Mouse (Mus musculus) limb, embryonic 15.5 days (tissue): ENCODE data around the gene Orm3. TPM values are rescaled to one million over a fixed set of nuclear protein-coding genes. Genes with fewer than 3 reads are reported as not detected.

Source experiments
- ATAC-seq: fragments of 200-750 bp; cut with Nextera tagmentation; 2 replicates; pipeline ENCODE4 v1.8.0; 2017; ENCODE audit warnings: low read depth, moderate TSS enrichment; ENCODE audit not compliant: insufficient number of reproducible peaks, low FRiP score, low TSS enrichment
- H3K27ac ChIP-seq: fragments of 300-500 bp; sonication (generic); 2 replicates; pipeline ENCODE4 v1.5.1; 2015; ENCODE audit warnings: moderate library complexity, mild to moderate bottlenecking, inconsistent platforms
- H3K27me3 ChIP-seq: fragments of 300-500 bp; sonication (generic); 2 replicates; pipeline ENCODE4 v1.6.1; 2015; ENCODE audit warnings: inconsistent platforms
- H3K36me3 ChIP-seq: fragments of 300-500 bp; sonication (generic); 2 replicates; pipeline ENCODE4 v1.6.1; 2015; ENCODE audit warnings: inconsistent platforms
- H3K4me1 ChIP-seq: fragments of 300-500 bp; sonication (generic); 2 replicates; pipeline ENCODE4 v1.6.1; 2015; ENCODE audit warnings: inconsistent platforms
- H3K4me2 ChIP-seq: fragments of 300-500 bp; sonication (generic); 2 replicates; pipeline ENCODE4 v1.6.1; 2015; ENCODE audit warnings: mild to moderate bottlenecking, inconsistent platforms
- H3K4me3 ChIP-seq: fragments of 300-500 bp; sonication (generic); 2 replicates; pipeline ENCODE4 v1.5.1; 2015; ENCODE audit warnings: mild to moderate bottlenecking, inconsistent platforms
- H3K9ac ChIP-seq: fragments of 300-500 bp; sonication (generic); 2 replicates; pipeline ENCODE4 v1.6.1; 2015; ENCODE audit warnings: inconsistent platforms
- H3K9me3 ChIP-seq: fragments of 300-500 bp; sonication (generic); 2 replicates; pipeline ENCODE4 v1.6.1; 2016; ENCODE audit warnings: inconsistent platforms
- WGBS: fragments of 180-500 bp; shearing (Covaris S2); methylation state at CpG from one replicate; pipeline ENCODE4 v1.1.7; 2015; 5-methylcytosine and 5-hydroxymethylcytosine counted together
- polyA plus RNA-seq: library from polyadenylated mRNA; unstranded; fragments of >200 nt; fragmentation: Nextera tagmentation; extraction: Ambion mirVana; gene quantifications from 2 replicates; pipeline ENCODE4 v1.2.1, GENCODE M21; 2015

Gene Orm3
- polyA plus RNA-seq, 1 experiment from 2014 or later = not detected

DNA sequence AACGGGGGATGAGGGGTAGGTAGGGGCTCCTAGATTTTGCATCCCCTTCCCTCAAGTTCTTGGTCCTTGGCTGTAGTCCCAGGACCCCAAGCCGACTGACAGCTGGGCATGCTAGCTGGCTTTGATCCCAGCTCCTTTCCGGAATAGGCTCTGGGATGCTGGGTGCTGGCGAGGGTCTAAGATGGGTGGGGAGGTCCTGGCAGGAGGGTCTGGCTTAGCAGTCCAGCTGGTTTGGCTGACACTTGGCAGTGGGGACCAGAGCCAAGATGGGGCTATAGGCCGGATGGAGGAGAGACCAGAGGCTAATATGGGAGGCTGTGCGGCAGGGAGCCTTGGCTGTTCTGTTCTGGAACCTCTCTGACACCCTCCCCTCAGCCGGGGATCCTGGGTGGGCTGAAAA, 52.3 kb downstream of the Orm3 start:
- no peaks in the 10 kb centered on the region for H3K27me3 ChIP-seq
- peak overlapping the region; percentile 23; the same call in 1 of the 2 replicates for H3K27ac ChIP-seq
- peak overlapping the region; percentile 99 for H3K4me2 ChIP-seq
- no peaks in the 10 kb centered on the region for H3K9me3 ChIP-seq
- H3K9ac ChIP-seq = no peak overlapping the region
- ATAC-seq = no peak
- H3K4me1 ChIP-seq = peaks cover 55% of the 10 kb centered on the region
- 40% methylated on average over 7 of the region's 7 CpGs for WGBS
- no peak overlapping the region for H3K4me3 ChIP-seq
- H3K36me3 ChIP-seq = no peaks in the 10 kb centered on the region

DNA sequence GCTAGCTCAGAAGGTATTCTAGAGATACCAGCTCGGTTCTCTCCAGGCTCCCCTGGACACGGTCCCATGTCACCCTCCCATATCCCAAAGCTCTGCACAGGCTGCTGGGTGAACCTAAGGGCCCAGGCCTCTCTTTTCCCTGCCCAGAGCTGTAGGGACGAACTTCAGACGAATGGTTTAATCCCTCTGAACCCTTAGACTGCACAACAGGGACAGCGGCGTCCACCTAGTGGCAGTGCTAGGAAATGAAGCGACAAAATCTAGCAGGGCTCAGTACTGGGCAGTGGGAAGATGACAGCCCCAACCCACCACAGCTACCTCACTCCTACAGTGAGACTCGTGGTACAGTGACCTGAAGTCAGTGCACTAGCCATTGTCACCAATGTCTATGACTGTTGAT, 52.7 kb downstream of the Orm3 start:
- Histone ChIP-seq H3K9ac (no peak overlapping the region), H3K27me3 (no peaks in the 10 kb centered on the region), H3K4me2 (peak overlapping the region; percentile 99), H3K4me3 (peak overlapping the region; percentile 49; the same call in 1 of the 2 replicates), H3K36me3 (no peaks in the 10 kb centered on the region), H3K27ac (peak overlapping the region; percentile 23; the same call in 1 of the 2 replicates), H3K4me1 (peaks cover 51% of the 10 kb centered on the region), H3K9me3 (no peaks in the 10 kb centered on the region)
- 0 out of 2 replicates have a peak, but pooled peaks have one; percentile 36 for ATAC-seq
- 10% methylated on average over 8 of the region's 8 CpGs for WGBS

Other genes with a start within 250 kb of the Orm3 start
- 0.50 and 2.8 TPM in 2 replicates for gene Ambp, start 201.4 kb upstream of the Orm3 start, polyA plus RNA-seq
- 0.22 and 0.42 TPM in 2 replicates for gene Kif12, start 184.0 kb upstream of the Orm3 start, polyA plus RNA-seq
- 25.5 and 32.6 TPM in 2 replicates for gene Col27a1, start 142.2 kb upstream of the Orm3 start, polyA plus RNA-seq
- 57.2 and 75.5 TPM in 2 replicates for gene Orm1, start 11.6 kb upstream of the Orm3 start, polyA plus RNA-seq
- 0.25 and 0.35 TPM in 2 replicates for gene Orm2, start 6.3 kb downstream of the Orm3 start, polyA plus RNA-seq
- gene Akna, start 47.2 kb downstream of the Orm3 start, polyA plus RNA-seq = 5.6 and 6.0 TPM in 2 replicates
- gene Whrn, start 139.8 kb downstream of the Orm3 start, polyA plus RNA-seq = 3.6 and 4.8 TPM in 2 replicates
- gene Atp6v1g1, start 188.6 kb downstream of the Orm3 start, polyA plus RNA-seq = 315 and 319 TPM in 2 replicates
- 5.8 and 6.4 TPM in 2 replicates for gene Tmem268, start 202.6 kb downstream of the Orm3 start, polyA plus RNA-seq
- not detected in 2 replicates for gene Gm11213, start 249.1 kb downstream of the Orm3 start, polyA plus RNA-seq